Mouse (Mus musculus) myocyte (in vitro differentiated cells): ENCODE data around the gene Ncf1. TPM values are rescaled to one million over a fixed set of nuclear protein-coding genes. Genes with fewer than 3 reads are reported as not detected.

Experiments used
- H3K27me3 ChIP-seq: one replicate; pipeline ENCODE4 v1.6.1; 2011; ENCODE audit not compliant: control insufficient read depth, insufficient read depth, insufficient read length
- H3K36me3 ChIP-seq: one replicate; pipeline ENCODE4 v1.6.1; 2011; ENCODE audit not compliant: control insufficient read depth, insufficient read depth
- H3K4me2 ChIP-seq: one replicate; pipeline ENCODE4 v1.6.1; 2011; ENCODE audit warnings: low read depth, control low read depth
- H3K4me3 ChIP-seq: one replicate; pipeline ENCODE4 v1.5.1; 2011; ENCODE audit warnings: mild to moderate bottlenecking, control low read depth, moderate library complexity
- H3K79me2 ChIP-seq: one replicate; pipeline ENCODE4 v1.6.1; 2011; ENCODE audit not compliant: control insufficient read depth, insufficient read depth
- H3ac ChIP-seq: one replicate; pipeline ENCODE4 v1.6.1; 2011; ENCODE audit not compliant: control insufficient read depth, insufficient read length
- CEBPB ChIP-seq: IDR thresholded peaks from 2 replicates; pipeline ENCODE4 v1.6.1; 2011; ENCODE audit warnings: mild to moderate bottlenecking, moderate library complexity; ENCODE audit not compliant: poor library complexity, insufficient read depth, severe bottlenecking
- E2F4 ChIP-seq: IDR thresholded peaks from one replicate; pipeline ENCODE4 v1.6.1; 2011; ENCODE audit warnings: mild to moderate bottlenecking, control low read depth, moderate library complexity; ENCODE audit not compliant: insufficient read depth
- MAX ChIP-seq: IDR thresholded peaks from one replicate; pipeline ENCODE4 v1.6.1; 2011; ENCODE audit warnings: low read depth, mild to moderate bottlenecking, control low read depth
- MYOD1 ChIP-seq, 3 experiments: IDR thresholded peaks; one replicate each; pipeline ENCODE4 v1.6.1; 2011; ENCODE audit warnings: control low read depth in 2 of 3, low read depth in 2 of 3, mild to moderate bottlenecking in 2 of 3, moderate library complexity in 1 of 3; ENCODE audit not compliant: insufficient read length in 2 of 3, control insufficient read depth in 1 of 3
- MYOG ChIP-seq, 3 experiments: IDR thresholded peaks; one replicate each; pipeline ENCODE4 v1.6.1; 2011; ENCODE audit warnings: control low read depth in 2 of 3, low read depth in 2 of 3, mild to moderate bottlenecking in 2 of 3; ENCODE audit not compliant: insufficient read length in 2 of 3, control insufficient read depth in 1 of 3, insufficient read depth in 1 of 3
- POLR2A ChIP-seq: IDR thresholded peaks from one replicate; pipeline ENCODE4 v1.6.1; 2011; ENCODE audit warnings: low read depth, mild to moderate bottlenecking, control low read depth, moderate library complexity; ENCODE audit not compliant: insufficient read length
- POLR2AphosphoS2 ChIP-seq: IDR thresholded peaks from one replicate; pipeline ENCODE4 v1.6.1; 2011; ENCODE audit warnings: low read depth, control low read depth; ENCODE audit not compliant: insufficient read length
- REST ChIP-seq: IDR thresholded peaks from one replicate; pipeline ENCODE4 v1.6.1; 2011; ENCODE audit warnings: mild to moderate bottlenecking, control low read depth, moderate library complexity; ENCODE audit not compliant: insufficient read depth, insufficient read length
- SRF ChIP-seq: IDR thresholded peaks from one replicate; pipeline ENCODE4 v1.6.1; 2011; ENCODE audit warnings: low read depth; ENCODE audit not compliant: control insufficient read depth, insufficient read length
- TCF12 ChIP-seq: IDR thresholded peaks from one replicate; pipeline ENCODE4 v1.6.1; 2011; ENCODE audit warnings: mild to moderate bottlenecking, control low read depth; ENCODE audit not compliant: poor library complexity, insufficient read depth, severe bottlenecking
- TCF3 ChIP-seq: IDR thresholded peaks from one replicate; pipeline ENCODE4 v1.6.1; 2011; ENCODE audit warnings: low read depth, control low read depth; ENCODE audit not compliant: insufficient read length
- USF1 ChIP-seq: IDR thresholded peaks from one replicate; pipeline ENCODE4 v1.6.1; 2011; ENCODE audit warnings: low read depth, mild to moderate bottlenecking, control low read depth, moderate library complexity
- polyA plus RNA-seq: library from polyadenylated mRNA; unstranded; fragments of >200 nt; fragmentation: generic; extraction: Trizol; gene quantifications from one replicate; pipeline ENCODE4 v1.2.1, GENCODE M21; 2012; ENCODE audit warnings: missing spikeins

The Ncf1 gene
- polyA plus RNA-seq, 1 experiment = 1.4 TPM

DNA sequence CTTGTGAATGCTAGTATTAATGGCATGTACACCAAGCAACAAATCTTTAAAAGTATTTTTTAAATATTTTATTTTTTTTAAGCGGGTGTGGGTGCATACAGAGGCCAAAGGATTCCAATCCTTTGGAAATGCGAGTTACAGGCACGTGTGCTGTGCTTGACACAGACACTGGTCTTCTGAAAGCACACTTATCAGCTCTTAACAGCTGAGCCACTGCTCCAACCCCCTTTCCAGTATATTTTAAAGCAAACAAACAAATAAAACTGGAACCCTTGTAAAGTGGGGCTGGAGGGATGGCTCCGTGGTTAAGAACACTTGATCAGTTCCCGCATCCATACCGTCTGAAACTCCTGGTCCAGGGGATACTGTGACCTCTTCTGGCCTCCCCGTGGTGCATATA lies 46.3 kb downstream of the Ncf1 start:
- Histone ChIP-seq H3K4me2 (peak overlapping the region; percentile 91), H3K36me3 (no peaks in the 10 kb centered on the region), H3K79me2 (peaks cover 4% of the 10 kb centered on the region), H3ac (peak overlapping the region; percentile 97), H3K4me3 (peak overlapping the region; percentile 43), H3K27me3 (no peaks in the 10 kb centered on the region)
- TF ChIP-seq E2F4 (no peak), USF1 (no peak), TCF3 (no peak), POLR2AphosphoS2 (no peak), MYOG (IDR thresholded peaks at IDR 0.05; ENCODE audit: control insufficient read depth in 1 of 3, insufficient read depth in 1 of 3, insufficient read length in 2 of 3, low read depth in 2 of 3) (no peak), SRF (no peak), CEBPB (no peak), REST (no peak), MYOD1 (IDR thresholded peaks at IDR 0.05; ENCODE audit: control insufficient read depth in 1 of 3, insufficient read length in 2 of 3, low read depth in 2 of 3) (no peak), TCF12 (no peak)

- Histone ChIP-seq H3ac (no peak overlapping the region), H3K4me2 (peak overlapping the region; percentile 91), H3K27me3 (no peaks in the 10 kb centered on the region), H3K36me3 (no peaks in the 10 kb centered on the region), H3K4me3 (peak overlapping the region; percentile 43), H3K79me2 (peaks cover 4% of the 10 kb centered on the region)
- TF ChIP-seq POLR2A (no peak), SRF (no peak), POLR2AphosphoS2 (no peak), E2F4 (no peak)
Observed at GRCm38 (mm10) chr5:134182735-134183134, 46.7 kb downstream of the Ncf1 start.

GRCm38 (mm10) chr5:134182172-134182571 lies 47.3 kb downstream of the Ncf1 start:
- H3K4me2 ChIP-seq = no peak overlapping the region

GRCm38 (mm10) chr5:134179871-134180270 lies 49.6 kb downstream of the Ncf1 start:
- Histone ChIP-seq H3K79me2 (peaks cover 16% of the 10 kb centered on the region), H3ac (no peak overlapping the region)
- TF ChIP-seq SRF = no peak
- TF ChIP-seq MYOD1 (IDR thresholded peaks at IDR 0.05; ENCODE audit: control insufficient read depth in 1 of 3, insufficient read length in 2 of 3, low read depth in 2 of 3) = no peak
- no peak for TF ChIP-seq MAX
- TF ChIP-seq USF1 = no peak
- TF ChIP-seq TCF12 = no peak
- TF ChIP-seq CEBPB = no peak
- TF ChIP-seq POLR2AphosphoS2 = no peak
- TF ChIP-seq TCF3 = no peak
- no peak for TF ChIP-seq REST
- TF ChIP-seq POLR2A = no peak
- no peak for TF ChIP-seq E2F4
- TF ChIP-seq MYOG (IDR thresholded peaks at IDR 0.05; ENCODE audit: control insufficient read depth in 1 of 3, insufficient read depth in 1 of 3, insufficient read length in 2 of 3, low read depth in 2 of 3) = no peak

More at GRCm38 (mm10) chr5:134182172-134182571, 47.3 kb downstream of the Ncf1 start:
- H3K79me2 ChIP-seq = peaks cover 4% of the 10 kb centered on the region
- H3K36me3 ChIP-seq = no peaks in the 10 kb centered on the region
- H3K27me3 ChIP-seq = no peaks in the 10 kb centered on the region
- no peak for TF ChIP-seq USF1
- TF ChIP-seq MYOG (IDR thresholded peaks at IDR 0.05; ENCODE audit: control insufficient read depth in 1 of 3, insufficient read depth in 1 of 3, insufficient read length in 2 of 3, low read depth in 2 of 3) = no peak
- TF ChIP-seq E2F4 = no peak
- no peak for TF ChIP-seq CEBPB
- TF ChIP-seq POLR2AphosphoS2 = no peak
- no peak for TF ChIP-seq MAX
- no peak for TF ChIP-seq TCF12
- TF ChIP-seq POLR2A = no peak
- TF ChIP-seq SRF = no peak
- TF ChIP-seq MYOD1 (IDR thresholded peaks at IDR 0.05; ENCODE audit: control insufficient read depth in 1 of 3, insufficient read length in 2 of 3, low read depth in 2 of 3) = no peak
- TF ChIP-seq REST = no peak
- no peak for TF ChIP-seq TCF3
- H3K4me3 ChIP-seq = peak overlapping the region; percentile 43
- H3ac ChIP-seq = no peak overlapping the region

GRCm38 (mm10) chr5:134178536-134178935 lies 50.9 kb downstream of the Ncf1 start:
- H3K4me2 ChIP-seq = no peak overlapping the region
- H3K27me3 ChIP-seq = no peaks in the 10 kb centered on the region
- TF ChIP-seq E2F4 = no peak
- TF ChIP-seq SRF = no peak
- TF ChIP-seq CEBPB = no peak
- TF ChIP-seq MAX = no peak
- no peak for TF ChIP-seq REST
- no peak for TF ChIP-seq USF1
- no peak for TF ChIP-seq POLR2AphosphoS2
- TF ChIP-seq TCF12 = no peak
- no peak for TF ChIP-seq TCF3
- H3K4me3 ChIP-seq = no peak overlapping the region
- peaks cover 28% of the 10 kb centered on the region for H3K79me2 ChIP-seq
- no peaks in the 10 kb centered on the region for H3K36me3 ChIP-seq
- H3ac ChIP-seq = no peak overlapping the region

More at GRCm38 (mm10) chr5:134179871-134180270, 49.6 kb downstream of the Ncf1 start:
- Histone ChIP-seq H3K36me3 (no peaks in the 10 kb centered on the region), H3K27me3 (no peaks in the 10 kb centered on the region), H3K4me3 (no peak overlapping the region), H3K4me2 (no peak overlapping the region)
